Mouse (Mus musculus) induced T-regulatory cell, adult 2 months (primary cell): Measurements from ENCODE around the gene Gm10295.

ENCODE experiments used
- DNase-seq: peaks from one replicate; pipeline ENCODE4 v3.0.0-alpha.2; 2012; ENCODE audit warnings: low read depth

Gm10295 gene

DNA sequence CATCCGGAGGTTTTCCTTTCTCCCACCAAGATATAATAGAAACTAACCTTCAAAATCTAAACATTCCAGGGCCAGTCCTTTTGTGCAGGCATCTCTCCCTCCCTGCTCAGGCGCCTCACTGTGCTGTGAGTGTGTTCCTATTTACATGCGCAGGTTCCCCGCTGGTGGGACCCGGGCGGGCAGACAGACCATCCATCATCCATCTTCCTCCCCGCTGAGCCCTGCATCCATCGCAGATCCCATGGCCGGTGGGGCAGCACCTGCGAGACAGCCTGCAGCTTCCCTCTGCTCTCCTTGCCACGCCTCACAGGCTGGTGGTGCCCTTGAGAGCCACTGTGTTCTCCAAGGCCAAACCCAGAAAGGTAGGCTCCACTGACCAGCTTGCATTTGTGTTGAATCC is at the start of gene Gm10295:
Gene Gm10295, minus strand, starts transcription at position 122 of the 400 bp plus-strand sequence.
- DNase-seq = no peak

GRCm38 (mm10) chr7:71401032-71401431 is 49.7 kb upstream of the Gm10295 start:
- DNase-seq = no peak

DNA sequence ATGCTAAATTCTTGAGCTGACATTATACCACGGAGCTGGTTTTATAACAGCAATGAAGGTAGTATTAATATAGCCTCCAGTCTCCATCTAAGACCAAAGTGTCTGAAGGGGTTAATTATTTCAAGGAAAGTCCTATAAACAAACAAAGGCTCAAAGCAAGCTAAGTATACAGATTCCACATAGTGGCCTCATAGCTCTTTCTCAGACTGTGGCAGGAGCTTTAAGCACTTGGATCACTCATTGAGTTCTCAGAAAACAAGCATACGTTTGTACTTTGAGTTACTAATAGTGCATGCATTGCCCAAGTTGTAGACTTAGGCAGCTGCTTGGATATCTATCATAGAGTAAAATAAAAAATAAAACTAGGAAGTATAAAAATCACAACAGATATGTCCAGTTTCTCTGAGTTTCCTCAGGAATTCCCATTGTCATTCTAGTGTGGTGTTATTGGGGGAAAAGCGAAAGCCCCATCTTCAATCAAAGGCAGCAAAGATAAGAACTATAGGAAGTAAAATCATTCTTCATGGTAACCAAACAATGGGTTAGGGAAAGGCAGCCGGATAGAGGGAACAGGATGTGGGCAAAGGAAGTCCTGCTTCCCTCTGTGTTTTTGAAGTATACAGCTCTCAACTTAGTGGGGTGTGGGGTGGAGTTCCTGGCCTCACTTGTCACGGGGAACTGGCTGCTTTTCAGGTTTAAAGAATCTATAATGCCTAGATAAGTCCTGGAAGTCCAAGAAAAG is 48.8 kb upstream of the Gm10295 start:
- no peak for DNase-seq

- no peak for DNase-seq
These were observed 47.9 kb upstream of the Gm10295 start for GRCm38 (mm10) chr7:71398959-71399756.

GRCm38 (mm10) chr7:71398389-71398788 is 47.1 kb upstream of the Gm10295 start:
- DNase-seq = no peak

- no peak for DNase-seq
These were observed 41.6 kb upstream of the Gm10295 start for GRCm38 (mm10) chr7:71392795-71393341.

- no peak for DNase-seq
These were observed 40.0 kb upstream of the Gm10295 start for GRCm38 (mm10) chr7:71391333-71391732.

- no peak for DNase-seq
These were observed 39.0 kb upstream of the Gm10295 start for GRCm38 (mm10) chr7:71390291-71390690.

DNA sequence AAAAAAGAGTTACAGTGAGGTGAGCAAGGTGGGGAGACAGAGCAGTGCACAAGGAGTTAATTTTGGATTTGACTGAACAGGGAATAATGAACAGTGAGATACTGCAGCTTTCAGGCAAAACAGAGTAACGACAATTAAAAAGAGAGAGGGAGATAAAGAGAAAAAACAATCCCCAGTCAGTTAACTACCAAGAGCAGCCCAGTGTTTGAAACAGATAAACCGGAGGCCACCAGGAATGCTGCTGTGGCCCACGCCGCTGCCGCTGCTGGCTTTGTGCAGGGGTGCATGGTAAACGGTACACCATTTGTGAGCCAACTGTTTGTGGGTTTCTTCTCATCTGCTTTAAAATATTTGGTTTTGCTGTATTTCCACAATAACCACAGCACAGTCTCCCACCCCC is 34.8 kb upstream of the Gm10295 start:
- no peak for DNase-seq

- no peak for DNase-seq
These were observed 33.6 kb upstream of the Gm10295 start for GRCm38 (mm10) chr7:71384921-71385320.

DNA sequence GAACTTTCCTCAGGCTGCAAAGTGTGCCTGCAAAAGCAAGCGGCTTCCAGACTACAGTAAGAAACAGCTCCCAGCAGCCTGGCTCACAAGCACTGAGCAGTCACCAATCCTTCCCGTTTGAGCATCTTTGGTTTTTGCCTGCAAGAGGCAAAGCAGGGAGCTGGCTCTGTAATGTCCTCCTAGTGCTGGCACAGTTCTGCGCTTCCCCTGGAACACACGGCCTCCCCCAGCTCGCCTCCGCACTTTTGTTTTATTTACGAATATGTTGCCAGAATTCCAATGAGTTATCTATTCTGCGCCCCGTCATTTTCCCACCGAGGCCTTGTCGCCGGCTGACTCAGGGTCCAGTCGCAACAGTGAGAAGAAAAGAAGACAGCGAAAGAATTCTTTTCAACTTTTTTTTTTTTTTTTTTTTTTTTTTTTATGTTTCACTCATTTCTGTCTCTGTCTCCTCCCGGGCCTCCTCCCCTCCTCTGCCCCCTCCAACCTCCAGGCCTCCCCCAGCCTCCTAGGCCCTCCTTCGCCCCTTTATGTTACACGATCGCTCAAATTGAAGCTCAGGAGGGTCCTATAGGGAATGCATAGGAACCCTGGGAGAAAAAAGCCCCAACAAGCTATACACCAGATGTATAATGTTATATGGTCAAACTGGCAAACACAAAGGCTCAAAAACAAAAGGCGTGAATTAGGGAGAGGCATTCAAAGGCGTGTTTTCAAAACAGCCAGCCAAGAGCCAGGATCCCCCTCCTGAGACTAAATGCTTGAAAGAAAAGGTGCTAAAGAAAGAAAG is 32.3 kb upstream of the Gm10295 start:
- DNase-seq = no peak

DNA sequence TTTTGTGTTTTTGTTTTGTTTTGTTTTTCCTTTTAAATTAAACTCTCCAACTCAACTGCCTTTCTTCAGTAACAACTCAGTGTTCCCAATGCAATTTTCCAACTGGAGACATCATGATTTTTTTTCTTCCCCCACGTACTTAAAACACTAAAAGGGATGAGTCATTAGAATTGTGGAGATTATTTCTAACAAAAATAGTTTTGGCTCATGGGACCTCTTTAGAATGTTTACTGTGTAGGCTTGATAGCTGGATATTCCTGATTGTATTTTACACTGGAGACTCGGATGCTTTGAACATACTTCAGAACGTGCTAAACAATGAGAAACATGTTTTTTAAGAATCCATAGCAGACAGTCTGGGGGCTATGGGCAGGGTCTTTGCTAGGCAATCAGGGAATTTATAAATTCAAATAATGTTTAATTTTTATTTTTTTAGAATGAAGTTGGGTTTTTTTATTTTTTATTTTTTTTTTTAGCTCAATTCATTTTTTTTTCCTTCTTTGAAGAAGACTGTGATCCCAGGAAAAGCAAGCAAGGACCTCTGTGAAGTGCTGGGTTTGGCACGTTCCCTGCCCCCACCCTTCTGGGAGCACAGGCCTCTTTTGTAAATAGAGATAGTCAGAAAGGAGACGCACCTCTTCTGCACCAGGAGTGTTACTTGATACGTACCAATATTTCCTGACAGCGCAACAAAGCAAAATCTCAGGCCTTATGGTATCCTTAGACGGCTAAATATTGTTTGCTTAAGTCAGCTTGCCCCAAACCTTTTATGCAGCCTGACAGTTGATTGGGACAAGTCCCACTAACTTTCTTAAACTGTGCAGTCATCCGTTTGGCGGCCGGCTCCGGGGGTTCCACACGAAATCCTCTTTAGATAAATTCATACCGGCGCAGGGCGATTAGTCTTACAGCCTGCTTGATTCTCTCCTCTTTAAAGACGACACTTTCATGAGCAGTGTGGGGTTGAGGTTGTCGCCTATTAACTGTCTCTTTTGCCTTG is 28.8 kb upstream of the Gm10295 start:
- no peak for DNase-seq

DNA sequence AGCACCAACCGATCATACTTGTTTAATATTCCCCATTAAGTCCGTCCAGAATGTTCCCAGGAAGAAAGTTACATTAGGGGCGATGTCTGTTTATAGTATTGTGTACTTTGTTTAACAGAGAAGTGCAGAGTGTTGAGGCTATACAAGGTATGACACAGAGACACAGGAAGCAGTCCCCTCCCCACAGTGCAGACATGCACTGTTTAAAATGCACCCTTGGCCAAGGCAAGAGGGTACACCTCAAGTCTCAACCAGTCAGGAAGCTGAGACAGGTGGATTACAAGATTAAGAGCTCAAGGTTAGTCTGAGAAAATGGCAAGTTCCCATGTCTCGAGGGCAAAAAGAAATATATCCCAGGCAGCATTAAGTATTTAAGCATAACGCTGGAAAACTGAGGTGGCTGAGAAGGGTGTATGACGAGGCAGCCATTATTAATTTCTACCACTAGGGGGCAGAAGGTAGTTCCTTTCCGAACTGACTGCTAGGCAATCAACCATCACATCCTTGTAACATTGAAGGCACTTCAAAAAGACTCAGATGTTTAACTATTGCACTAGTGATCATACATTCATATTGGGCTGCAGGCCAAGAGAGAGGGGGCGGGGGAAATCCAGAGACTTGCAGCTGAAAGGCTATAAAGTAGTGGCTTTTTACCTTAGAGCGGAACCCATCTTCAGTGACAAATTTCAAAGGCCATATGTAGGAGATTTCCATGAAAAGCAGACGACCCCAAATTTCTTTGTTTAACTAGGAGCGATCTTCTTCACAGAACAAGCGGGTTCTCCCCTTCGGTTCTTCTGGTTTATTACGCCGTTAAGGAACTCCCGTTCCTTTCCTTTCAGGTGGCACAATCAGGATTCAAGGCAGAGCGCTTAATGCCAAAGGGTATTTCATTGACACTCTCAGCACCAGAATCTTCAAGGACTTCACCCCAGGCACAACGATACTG is 27.8 kb upstream of the Gm10295 start:
- DNase-seq = peak; percentile 10

- DNase-seq = no peak
These were observed 26.7 kb upstream of the Gm10295 start for GRCm38 (mm10) chr7:71377983-71378382.

DNA sequence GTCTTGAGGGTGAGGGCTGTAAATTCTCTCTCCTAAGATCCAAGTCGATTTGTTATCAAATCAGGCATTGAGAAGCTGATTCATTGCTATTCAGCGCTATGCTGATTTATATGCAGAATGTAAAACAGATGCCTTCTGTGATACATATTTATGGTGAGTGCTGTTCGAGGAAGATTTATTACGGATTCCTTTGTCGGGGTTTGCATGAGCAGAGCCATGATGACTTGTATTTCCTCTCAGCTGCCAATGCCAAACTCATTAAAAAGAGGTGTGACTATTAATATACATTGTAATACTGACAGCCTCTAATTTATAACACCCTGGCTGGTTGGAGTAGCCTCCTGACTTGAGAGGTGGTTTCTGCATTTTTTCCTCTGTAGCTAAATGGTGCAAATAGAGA is 22.8 kb upstream of the Gm10295 start:
- no peak for DNase-seq

GRCm38 (mm10) chr7:71371916-71372315 is 20.6 kb upstream of the Gm10295 start:
- no peak for DNase-seq

DNA sequence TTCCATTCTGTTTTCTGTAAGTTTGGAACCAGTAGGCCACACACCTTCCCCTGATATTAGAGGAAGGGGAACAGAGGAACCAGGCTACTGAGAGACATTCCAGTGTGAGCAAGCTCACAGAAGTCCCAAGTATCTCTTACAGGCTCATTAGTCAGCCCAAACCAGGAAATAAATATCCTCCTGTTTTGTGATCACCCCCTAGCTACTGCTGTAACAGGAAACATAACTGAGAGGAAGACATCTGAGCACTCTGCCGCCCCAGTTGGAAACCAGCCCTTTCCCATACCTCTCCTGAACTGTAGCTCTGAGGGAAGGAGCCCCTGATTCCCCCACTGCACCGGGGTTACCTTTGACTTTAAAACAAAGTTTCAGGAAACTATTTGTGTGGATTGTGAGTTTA is 19.5 kb upstream of the Gm10295 start:
- no peak for DNase-seq

DNA sequence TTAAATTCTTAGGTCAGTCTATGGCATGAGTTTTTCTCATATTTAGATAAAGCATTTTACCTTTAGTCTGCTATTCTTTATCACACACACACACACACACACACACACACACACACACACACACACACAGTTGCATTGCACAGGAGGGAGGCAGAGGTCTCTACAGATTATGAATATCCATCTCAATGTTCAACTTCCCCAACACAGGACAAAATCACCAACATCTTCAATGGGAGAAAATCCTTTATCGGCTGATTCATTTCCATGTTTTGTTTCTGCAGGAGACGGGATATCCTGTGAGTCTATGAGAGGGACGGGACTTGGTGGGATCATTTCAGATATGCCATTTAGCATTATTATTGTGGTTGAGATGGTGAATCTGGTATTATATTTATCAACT is 18.8 kb upstream of the Gm10295 start:
- no peak for DNase-seq

DNA sequence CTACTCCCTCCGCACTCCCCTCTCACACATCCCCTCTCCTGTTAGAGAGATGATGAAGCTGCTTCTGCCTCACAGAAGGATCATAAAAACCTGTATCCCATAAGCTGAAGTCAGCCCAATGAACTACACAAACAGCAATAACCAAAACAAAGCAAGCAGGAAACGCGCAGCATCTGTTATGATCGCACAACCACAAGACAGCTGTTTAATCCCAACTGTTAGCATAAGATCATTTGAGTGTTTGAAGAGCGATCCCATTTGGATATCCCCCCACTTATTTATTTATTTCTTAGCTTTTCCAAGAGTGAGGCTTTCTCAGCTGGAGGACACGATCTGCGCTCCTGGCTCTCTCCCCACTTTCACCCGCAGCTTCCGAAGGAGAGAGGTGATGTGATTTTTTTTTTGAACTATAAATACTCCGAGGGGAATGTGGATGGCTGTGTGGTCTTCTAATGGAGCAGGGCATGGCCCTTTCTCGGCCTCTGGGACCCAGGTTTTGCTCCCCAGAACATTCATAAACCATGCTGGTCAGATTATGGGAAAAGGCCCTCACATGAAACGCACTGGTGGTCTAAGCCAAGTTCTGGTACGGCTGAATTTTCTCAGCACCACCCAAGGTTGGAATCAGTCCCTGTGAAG is 17.4 kb upstream of the Gm10295 start:
- no peak for DNase-seq
